Mouse (Mus musculus) limb, embryonic 12.5 days (tissue): ENCODE data around the gene Dkkl1. TPM values are rescaled to one million over a fixed set of nuclear protein-coding genes. Genes with fewer than 3 reads are reported as not detected.

Experiments used
- ATAC-seq: fragments of 200-750 bp; cut with Nextera tagmentation; 2 replicates; pipeline ENCODE4 v1.8.0; 2017; ENCODE audit warnings: low read depth, moderate TSS enrichment; ENCODE audit not compliant: insufficient number of reproducible peaks, insufficient read depth, low FRiP score, low TSS enrichment
- H3K27ac ChIP-seq: fragments of 300-500 bp; sonication (generic); 2 replicates; pipeline ENCODE4 v1.5.1; 2016; ENCODE audit warnings: mild to moderate bottlenecking, moderate library complexity
- H3K27me3 ChIP-seq: fragments of 300-500 bp; sonication (generic); 2 replicates; pipeline ENCODE4 v1.6.1; 2016; ENCODE audit warnings: mild to moderate bottlenecking, moderate library complexity
- H3K36me3 ChIP-seq: fragments of 300-500 bp; sonication (generic); 2 replicates; pipeline ENCODE4 v1.6.1; 2016; ENCODE audit warnings: mild to moderate bottlenecking, moderate library complexity
- H3K4me1 ChIP-seq: fragments of 300-500 bp; sonication (generic); replicated peaks from 2 replicates; pipeline ENCODE4 v1.6.1; 2016
- H3K4me2 ChIP-seq: fragments of 300-500 bp; sonication (generic); 2 replicates; pipeline ENCODE4 v1.6.1; 2016; ENCODE audit warnings: mild to moderate bottlenecking, moderate library complexity
- H3K4me3 ChIP-seq: fragments of 300-500 bp; sonication (generic); replicated peaks from 2 replicates; pipeline ENCODE4 v1.5.1; 2016; ENCODE audit warnings: mild to moderate bottlenecking
- H3K9ac ChIP-seq: fragments of 300-500 bp; sonication (generic); replicated peaks from 2 replicates; pipeline ENCODE4 v1.6.1; 2016; ENCODE audit warnings: mild to moderate bottlenecking, moderate library complexity
- H3K9me3 ChIP-seq: fragments of 300-500 bp; sonication (generic); 2 replicates; pipeline ENCODE4 v1.6.1; 2016; ENCODE audit warnings: mild to moderate bottlenecking, moderate library complexity
- WGBS: fragments of 180-500 bp; shearing (Covaris S2); methylation state at CpG from one replicate; pipeline ENCODE4 v1.1.7; 2016; 5-methylcytosine and 5-hydroxymethylcytosine counted together
- polyA plus RNA-seq: library from polyadenylated mRNA; unstranded; fragments of >200 nt; fragmentation: Nextera tagmentation; extraction: Ambion mirVana; gene quantifications from 2 replicates; pipeline ENCODE4 v1.2.1, GENCODE M21; 2016

Dkkl1 gene
- polyA plus RNA-seq, 1 experiment from 2014 or later = 0.80 TPM

- ATAC-seq = peak; percentile 83
- Histone ChIP-seq H3K27ac (peak overlapping the region; percentile 78), H3K27me3 (peaks cover 38% of the 10 kb centered on the region), H3K4me1 (peaks cover 22% of the 10 kb centered on the region), H3K36me3 (no peaks in the 10 kb centered on the region), H3K4me3 (no peak overlapping the region), H3K4me2 (peak overlapping the region; percentile 13), H3K9me3 (no peaks in the 10 kb centered on the region), H3K9ac (no peak overlapping the region)
- WGBS = 6% methylated on average over 8 of the region's 8 CpGs
Measured at GRCm38 (mm10) chr7:45191803-45192363, 20.1 kb downstream of the Dkkl1 start.

- H3K4me2 ChIP-seq = no peak overlapping the region
- no peaks in the 10 kb centered on the region for H3K36me3 ChIP-seq
- 77% methylated on average over 2 of the region's 2 CpGs for WGBS
- H3K9me3 ChIP-seq = no peaks in the 10 kb centered on the region
- peaks cover 28% of the 10 kb centered on the region for H3K4me1 ChIP-seq
- H3K9ac ChIP-seq = no peak overlapping the region
- peaks cover 45% of the 10 kb centered on the region for H3K27me3 ChIP-seq
- H3K27ac ChIP-seq = no peak overlapping the region
- H3K4me3 ChIP-seq = no peak overlapping the region
- ATAC-seq = no peak
Measured at GRCm38 (mm10) chr7:45191161-45191560, 20.8 kb downstream of the Dkkl1 start.

GRCm38 (mm10) chr7:45190186-45190585, 21.8 kb downstream of the Dkkl1 start:
- no peak overlapping the region for H3K9ac ChIP-seq
- H3K9me3 ChIP-seq = no peaks in the 10 kb centered on the region
- H3K36me3 ChIP-seq = no peaks in the 10 kb centered on the region
- peaks cover 27% of the 10 kb centered on the region for H3K4me1 ChIP-seq
- H3K27ac ChIP-seq = no peak overlapping the region
- peaks cover 47% of the 10 kb centered on the region for H3K27me3 ChIP-seq
- no peak overlapping the region for H3K4me2 ChIP-seq
- 91% methylated on average over 6 of the region's 6 CpGs for WGBS
- no peak overlapping the region for H3K4me3 ChIP-seq
- no peak for ATAC-seq

GRCm38 (mm10) chr7:45189600-45189999, 22.3 kb downstream of the Dkkl1 start:
- Histone ChIP-seq H3K27ac (no peak overlapping the region), H3K4me3 (no peak overlapping the region), H3K36me3 (no peaks in the 10 kb centered on the region), H3K4me2 (no peak overlapping the region), H3K9ac (no peak overlapping the region), H3K27me3 (peaks cover 53% of the 10 kb centered on the region), H3K9me3 (no peaks in the 10 kb centered on the region), H3K4me1 (peaks cover 26% of the 10 kb centered on the region)
- no peak for ATAC-seq
- 52% methylated on average over 16 of the region's 16 CpGs for WGBS

GRCm38 (mm10) chr7:45185921-45186320, 26.0 kb downstream of the Dkkl1 start:
- no peak overlapping the region for H3K4me3 ChIP-seq
- H3K27ac ChIP-seq = no peak overlapping the region
- ATAC-seq = no peak
- peaks cover 90% of the 10 kb centered on the region for H3K27me3 ChIP-seq
- 46% methylated on average over 7 of the region's 7 CpGs for WGBS
- no peaks in the 10 kb centered on the region; the same call in 1 of the 2 replicates for H3K9me3 ChIP-seq
- no peak overlapping the region for H3K9ac ChIP-seq
- no peaks in the 10 kb centered on the region for H3K36me3 ChIP-seq
- H3K4me1 ChIP-seq = peaks cover 23% of the 10 kb centered on the region
- no peak overlapping the region for H3K4me2 ChIP-seq

- Histone ChIP-seq H3K4me1 (peaks cover 23% of the 10 kb centered on the region), H3K9ac (no peak overlapping the region)
- WGBS = 63% methylated on average over 7 of the region's 7 CpGs
Measured at GRCm38 (mm10) chr7:45183672-45184071, 28.3 kb downstream of the Dkkl1 start.

GRCm38 (mm10) chr7:45182606-45183005, 29.3 kb downstream of the Dkkl1 start:
- H3K4me3 ChIP-seq = peak overlapping the region; percentile 25
- peak overlapping the region; percentile 52 for H3K9ac ChIP-seq
- no peaks in the 10 kb centered on the region for H3K36me3 ChIP-seq
- H3K4me2 ChIP-seq = peak overlapping the region; percentile 56
- peak; percentile 30; the same call in 1 of the 2 replicates for ATAC-seq
- H3K4me1 ChIP-seq = peaks cover 23% of the 10 kb centered on the region
- peaks cover 97% of the 10 kb centered on the region for H3K27me3 ChIP-seq
- no peaks in the 10 kb centered on the region; the same call in 1 of the 2 replicates for H3K9me3 ChIP-seq
- H3K27ac ChIP-seq = no peak overlapping the region
- 20% methylated on average over 11 of the region's 11 CpGs for WGBS

More at GRCm38 (mm10) chr7:45183672-45184071, 28.3 kb downstream of the Dkkl1 start:
- Histone ChIP-seq H3K9me3 (no peaks in the 10 kb centered on the region; the same call in 1 of the 2 replicates), H3K27me3 (peaks cover 97% of the 10 kb centered on the region), H3K4me2 (no peak overlapping the region), H3K36me3 (no peaks in the 10 kb centered on the region), H3K4me3 (no peak overlapping the region), H3K27ac (no peak overlapping the region)
- no peak for ATAC-seq

- peak overlapping the region; percentile 52; the same call in 1 of the 2 replicates for H3K9ac ChIP-seq
- H3K27me3 ChIP-seq = peaks cover 99% of the 10 kb centered on the region
- peaks cover 23% of the 10 kb centered on the region for H3K4me1 ChIP-seq
- H3K27ac ChIP-seq = no peak overlapping the region
- peak overlapping the region; percentile 25 for H3K4me3 ChIP-seq
- peak; percentile 89 for ATAC-seq
- no peaks in the 10 kb centered on the region for H3K36me3 ChIP-seq
- WGBS = under 1% methylated on average over 34 of the region's 34 CpGs
- H3K4me2 ChIP-seq = peak overlapping the region; percentile 56
- H3K9me3 ChIP-seq = no peaks in the 10 kb centered on the region; the same call in 1 of the 2 replicates
Measured at GRCm38 (mm10) chr7:45182199-45182601, 29.7 kb downstream of the Dkkl1 start.

GRCm38 (mm10) chr7:45181540-45181939, 30.4 kb downstream of the Dkkl1 start:
- peak overlapping the region; percentile 19; the same call in 1 of the 2 replicates for H3K4me3 ChIP-seq
- peaks cover 22% of the 10 kb centered on the region for H3K4me1 ChIP-seq
- no peaks in the 10 kb centered on the region; the same call in 1 of the 2 replicates for H3K9me3 ChIP-seq
- ATAC-seq = no peak
- peaks cover 99% of the 10 kb centered on the region for H3K27me3 ChIP-seq
- H3K9ac ChIP-seq = no peak overlapping the region
- H3K36me3 ChIP-seq = no peaks in the 10 kb centered on the region
- 3% methylated on average over 35 of the region's 35 CpGs for WGBS
- no peak overlapping the region for H3K27ac ChIP-seq
- peak overlapping the region; percentile 23; the same call in 1 of the 2 replicates for H3K4me2 ChIP-seq

- Histone ChIP-seq H3K4me3 (peak within 1 kb of the TSS; percentile 19; the same call in 1 of the 2 replicates), H3K9me3 (no peaks in the 10 kb centered on the region; the same call in 1 of the 2 replicates), H3K27ac (no peak within 1 kb of the TSS), H3K4me2 (peak within 1 kb of the TSS; percentile 23; the same call in 1 of the 2 replicates), H3K4me1 (peaks cover 23% of the 10 kb centered on the region), H3K36me3 (no peaks in the 10 kb centered on the region), H3K9ac (no peak within 1 kb of the TSS), H3K27me3 (peaks cover 99% of the 10 kb centered on the region)
- WGBS = 11% methylated on average over 20 of the region's 20 CpGs
- ATAC-seq = no peak
Measured at GRCm38 (mm10) chr7:45180896-45181477, 31.0 kb downstream of the Dkkl1 start, which contains the start of gene Pth2. Gene Pth2, plus strand, starts transcription at chr7:45180995.

GRCm38 (mm10) chr7:45179469-45179868, 32.5 kb downstream of the Dkkl1 start, which contains the start of gene Gfy:
Gene Gfy, minus strand, starts transcription at chr7:45179569.
- Histone ChIP-seq H3K9ac (no peak within 1 kb of the TSS), H3K9me3 (no peaks in the 10 kb centered on the region; the same call in 1 of the 2 replicates), H3K4me1 (peaks cover 27% of the 10 kb centered on the region), H3K36me3 (no peaks in the 10 kb centered on the region), H3K27me3 (peaks cover 100% of the 10 kb centered on the region), H3K4me2 (no peak within 1 kb of the TSS), H3K27ac (no peak within 1 kb of the TSS), H3K4me3 (no peak within 1 kb of the TSS)
- WGBS = 27% methylated on average over 7 of the region's 7 CpGs
- no peak for ATAC-seq
